Mouse (Mus musculus) kidney, adult 2 months (tissue): ENCODE measurements at regions not wholly inside any gene's neighbourhood (a gene's known extent, or its start where the extent isn't known, plus 50 kb on each side); places are given as distances from the start of the nearest gene placed in this dataset.

Source experiments
- CTCF ChIP-seq: fragments of 200-500 bp; conservative IDR thresholded peaks from 2 replicates; pipeline ENCODE4 v1.5.1; 2011; ENCODE audit warnings: low read depth, mild to moderate bottlenecking, control low read depth, low read length, moderate library complexity, mixed read lengths; ENCODE audit not compliant: insufficient read depth, insufficient read length
- POLR2A ChIP-seq: fragments of 200-500 bp; IDR thresholded peaks from one replicate; pipeline ENCODE4 v1.6.1; 2011; ENCODE audit warnings: low read depth, low read length, control low read depth

DNA sequence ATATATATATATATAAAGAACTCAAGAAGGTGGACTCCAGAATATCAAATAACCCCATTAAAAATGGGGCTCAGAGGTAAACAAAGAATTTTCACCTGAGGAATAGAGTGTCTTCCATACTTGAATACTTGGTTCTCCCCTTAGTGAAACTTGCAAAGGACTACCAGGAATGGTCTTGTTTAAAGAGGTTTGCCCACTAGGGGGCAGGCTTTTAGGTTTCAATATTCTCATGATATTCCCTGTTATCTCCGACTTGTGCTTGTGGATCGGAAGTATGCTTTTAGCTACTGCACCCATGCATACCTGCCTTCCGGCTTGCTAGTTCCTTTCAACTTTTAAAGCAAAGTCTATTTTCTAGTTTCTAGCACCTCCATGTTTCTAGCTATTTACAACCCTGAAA, 1242.7 kb downstream of the Ntrk3 start:
- no peak for TF ChIP-seq POLR2A
- no peak for TF ChIP-seq CTCF
